In the genomic region with DNA sequence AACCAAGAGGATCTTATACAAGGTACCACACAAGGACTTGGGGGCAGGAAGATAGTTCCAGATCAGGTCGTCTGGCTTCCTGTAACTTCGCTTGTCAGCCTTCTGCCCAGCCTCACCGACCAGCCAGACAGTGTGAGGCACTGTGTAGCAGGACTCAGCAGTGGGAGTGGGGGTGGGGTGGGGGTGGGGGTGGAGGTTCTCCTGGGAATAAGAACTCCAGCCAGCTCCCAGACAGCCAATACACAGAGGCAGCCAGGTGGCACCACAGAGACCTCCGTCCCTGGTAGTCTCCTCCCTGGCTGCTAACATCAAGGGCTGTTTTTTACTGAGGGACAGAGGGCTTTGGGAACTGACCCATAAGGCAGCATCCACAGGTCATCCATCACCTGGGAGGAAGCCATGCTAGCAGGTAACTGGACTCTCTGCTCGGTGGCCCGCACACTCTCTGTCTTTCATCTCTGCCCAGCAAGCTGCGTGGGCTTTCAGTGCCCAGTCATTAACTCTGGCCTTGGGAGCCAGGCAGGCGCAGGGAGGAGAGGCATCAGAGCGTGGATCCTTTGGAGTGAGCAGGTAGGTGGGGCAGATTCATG, we compare ENCODE assay signal across 24 mouse cellular contexts.
DNase-seq lines count a peak whose midpoint lies in the region; ATAC-seq and TF ChIP-seq lines count a peak whose summit lies in the region.
"Had no signal": no experiment of that assay in that cellular context is flagged by ENCODE, and none has a peak within 500 bp of the region (broad histone marks: within the 10 kb centered on the region; RNA-seq: fewer than 3 reads in every experiment).

No protein-coding gene starts in this region.

- ATAC-seq in kidney, embryonic 14.5 days (ENCODE audit: low FRiP score, low TSS enrichment) = peak; percentile 90
- peak; percentile 91 for ATAC-seq in kidney, embryonic 16.5 days (ENCODE audit: low FRiP score, low TSS enrichment)
- ATAC-seq in stomach, postnatal 0 days (ENCODE audit: low FRiP score, low TSS enrichment) = no peak
- no peak for ATAC-seq in hindbrain, embryonic 13.5 days (ENCODE audit: low FRiP score)
- ATAC-seq: forebrain, embryonic 14.5 days had no signal

- no peak for DNase-seq in kidney, postnatal 36 days
- DNase-seq in kidney, postnatal 10 days = no peak
- peak; percentile 53 to 73 for DNase-seq in kidney, postnatal 4 days
- no peak for DNase-seq in kidney, adult 18-20 months
- DNase-seq in stomach, postnatal 0 days (ENCODE audit: low spot score) = no peak
- DNase-seq: adrenal gland, adult 2 months; adrenal gland, postnatal 10 days; adrenal gland, postnatal 25 days; cerebellum, adult 11 months; cerebellum, adult 18-20 months; cerebellum, adult 8-10 months; cerebellum, adult 9-11 months; cerebellum, postnatal 14 days; cerebellum, postnatal 36 days; embryo, embryonic 11 days had no signal

- H3K27ac ChIP-seq in kidney, embryonic 14.5 days (ENCODE audit: low read depth, low read length) = no peak overlapping the region
- peak overlapping the region; percentile 62 for H3K27ac ChIP-seq in kidney, embryonic 16.5 days (ENCODE audit: low read length)
- no peak overlapping the region for H3K27ac ChIP-seq in stomach, postnatal 0 days (replicated peaks)
- no peak overlapping the region for H3K27ac ChIP-seq in hindbrain, embryonic 13.5 days
- H3K27ac ChIP-seq: embryonic facial prominence, embryonic 13.5 days; embryonic facial prominence, embryonic 15.5 days; forebrain, embryonic 10.5 days; forebrain, embryonic 12.5 days had no signal

- no peak for TF ChIP-seq EP300 in stomach, postnatal 0 days (optimal IDR thresholded peaks at IDR 0.05)

- no peak overlapping the region for H3K4me3 ChIP-seq in kidney, embryonic 14.5 days (ENCODE audit: low read length)
- H3K4me3 ChIP-seq in kidney, embryonic 16.5 days (ENCODE audit: low read length) = no peak overlapping the region
- H3K4me3 ChIP-seq in stomach, postnatal 0 days (ENCODE audit: low read depth, low read length) = no peak overlapping the region
- no peak overlapping the region for H3K4me3 ChIP-seq in hindbrain, embryonic 13.5 days
- H3K4me3 ChIP-seq: embryonic facial prominence, embryonic 13.5 days; embryonic facial prominence, embryonic 15.5 days; erythroblast, embryonic 14.5 days; forebrain, embryonic 10.5 days; forebrain, embryonic 12.5 days had no signal

- TF ChIP-seq CTCF in stomach, postnatal 0 days (IDR thresholded peaks at IDR 0.05; ENCODE audit: low read depth) = 0 out of 2 replicates have a peak, but pooled peaks have one; percentile 2

- H3K4me2 ChIP-seq in kidney, embryonic 14.5 days (replicated peaks; ENCODE audit: low read depth, low read length) = no peak overlapping the region
- H3K4me2 ChIP-seq in kidney, embryonic 16.5 days (replicated peaks; ENCODE audit: low read depth, low read length) = no peak overlapping the region
- no peak overlapping the region for H3K4me2 ChIP-seq in stomach, postnatal 0 days (replicated peaks; ENCODE audit: low read depth)
- H3K4me2 ChIP-seq in hindbrain, embryonic 13.5 days = no peak overlapping the region
- H3K4me2 ChIP-seq: embryonic facial prominence, embryonic 13.5 days; embryonic facial prominence, embryonic 15.5 days; forebrain, embryonic 12.5 days had no signal

- peaks cover 11% of the 10 kb centered on the region for H3K4me1 ChIP-seq in kidney, embryonic 14.5 days (ENCODE audit: control insufficient read depth, insufficient read depth, low read length)
- H3K4me1 ChIP-seq in kidney, embryonic 16.5 days (ENCODE audit: insufficient read depth, low read length) = peaks cover 29% of the 10 kb centered on the region
- no peaks in the 10 kb centered on the region for H3K4me1 ChIP-seq in stomach, postnatal 0 days (replicated peaks; ENCODE audit: control insufficient read depth, insufficient read depth)
- no peaks in the 10 kb centered on the region for H3K4me1 ChIP-seq in hindbrain, embryonic 13.5 days (replicated peaks)

- 28% methylated on average over 9 of the region's 9 CpGs for WGBS in kidney, embryonic 14.5 days
- WGBS in kidney, embryonic 16.5 days = 29% methylated on average over 9 of the region's 9 CpGs
- WGBS in stomach, postnatal 0 days = 59% methylated on average over 9 of the region's 9 CpGs
- WGBS in hindbrain, embryonic 13.5 days = 73% methylated on average over 9 of the region's 9 CpGs

- H3K27me3 ChIP-seq in kidney, embryonic 14.5 days (ENCODE audit: control insufficient read depth, insufficient read depth, low read length) = no peaks in the 10 kb centered on the region
- no peaks in the 10 kb centered on the region for H3K27me3 ChIP-seq in kidney, embryonic 16.5 days (ENCODE audit: insufficient read depth, low read length)
- no peaks in the 10 kb centered on the region for H3K27me3 ChIP-seq in stomach, postnatal 0 days (ENCODE audit: control insufficient read depth, insufficient read depth, low read length)
- 0 out of 2 replicates have a peak, but pooled peaks cover 5% of the 10 kb centered on the region for H3K27me3 ChIP-seq in hindbrain, embryonic 13.5 days
- H3K27me3 ChIP-seq: embryonic facial prominence, embryonic 13.5 days; embryonic facial prominence, embryonic 15.5 days; forebrain, embryonic 12.5 days had no signal

- no peak overlapping the region for H3K9ac ChIP-seq in kidney, embryonic 14.5 days (ENCODE audit: low read depth, low read length)
- H3K9ac ChIP-seq in kidney, embryonic 16.5 days (replicated peaks; ENCODE audit: low read length) = no peak overlapping the region
- H3K9ac ChIP-seq in stomach, postnatal 0 days (ENCODE audit: low read length) = no peak overlapping the region
- no peak overlapping the region for H3K9ac ChIP-seq in hindbrain, embryonic 13.5 days
- H3K9ac ChIP-seq: embryonic facial prominence, embryonic 13.5 days; embryonic facial prominence, embryonic 15.5 days; forebrain, embryonic 12.5 days had no signal

- no peaks in the 10 kb centered on the region for H3K9me3 ChIP-seq in kidney, embryonic 14.5 days (ENCODE audit: control insufficient read depth, low read length)
- H3K9me3 ChIP-seq in kidney, embryonic 16.5 days (ENCODE audit: low read length) = peaks cover 7% of the 10 kb centered on the region; the same call in 1 of the 2 replicates
- H3K9me3 ChIP-seq in stomach, postnatal 0 days (ENCODE audit: control insufficient read depth, low read length) = no peaks in the 10 kb centered on the region
- H3K9me3 ChIP-seq in hindbrain, embryonic 13.5 days = 0 out of 2 replicates have a peak, but pooled peaks cover 3% of the 10 kb centered on the region
- H3K9me3 ChIP-seq: embryonic facial prominence, embryonic 13.5 days had no signal

- H3K36me3 ChIP-seq in kidney, embryonic 14.5 days (ENCODE audit: control insufficient read depth, insufficient read depth, low read length) = no peaks in the 10 kb centered on the region
- H3K36me3 ChIP-seq in kidney, embryonic 16.5 days (ENCODE audit: insufficient read depth, low read length) = no peaks in the 10 kb centered on the region
- H3K36me3 ChIP-seq in stomach, postnatal 0 days (ENCODE audit: control insufficient read depth, insufficient read depth, low read length) = no peaks in the 10 kb centered on the region
- H3K36me3 ChIP-seq in hindbrain, embryonic 13.5 days = no peaks in the 10 kb centered on the region
- H3K36me3 ChIP-seq: embryonic facial prominence, embryonic 13.5 days; embryonic facial prominence, embryonic 15.5 days; forebrain, embryonic 10.5 days; forebrain, embryonic 12.5 days had no signal

Comparison
In these comparisons a context has a peak if more than half of its experiments do, and no peak if none do; other contexts are left out.
1. DNase-seq: peak in kidney, postnatal 4 days (2 of 2); none in kidney, postnatal 36 days (0 of 2), kidney, postnatal 10 days (single experiment), kidney, adult 18-20 months (single experiment) and stomach, postnatal 0 days (single experiment).
2. ATAC-seq: peak in kidney, embryonic 14.5 days (single experiment) and kidney, embryonic 16.5 days (single experiment); none in stomach, postnatal 0 days (single experiment) and hindbrain, embryonic 13.5 days (single experiment).